Mouse (Mus musculus) T-helper 1 cell (primary cell): ENCODE results near the gene Alkbh1.

Experiments used
- in situ Hi-C: fragments of 300-600 bp; cut with MboI, MseI; formaldehyde crosslinking; loops from one replicate; pipeline ENCODE4 v1.15.1; 2025; ENCODE audit warnings: high pct_unique_total_duplicates

Alkbh1 gene

DNA sequence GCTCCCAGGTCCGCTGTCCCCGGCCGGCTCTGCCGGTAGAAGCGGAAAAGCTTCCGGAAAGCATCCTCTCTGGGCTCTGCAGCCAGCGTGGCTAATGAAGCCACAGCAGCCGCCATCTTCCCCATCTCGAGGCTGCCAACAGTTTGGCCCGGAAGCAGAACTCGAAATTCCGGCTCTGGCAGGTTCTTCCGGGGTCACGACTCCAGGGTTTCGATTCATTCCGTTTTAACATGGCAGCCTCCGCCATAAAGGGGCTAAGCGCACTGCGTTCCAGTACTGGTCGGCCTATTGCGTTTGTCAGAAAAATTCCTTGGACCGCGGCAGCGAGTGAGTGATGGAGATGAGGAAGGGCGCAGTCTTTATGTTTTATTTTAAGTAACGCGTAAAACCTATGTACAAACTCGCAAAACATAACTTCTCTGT is at the start of gene Alkbh1, which contains the start of gene Slirp:
Alkbh1 (minus strand) TSS at position 318 of the 423 bp plus-strand sequence.
Slirp (plus strand) TSS at position 197 of the 423 bp plus-strand sequence.
- in situ Hi-C loops: no loop called here

DNA sequence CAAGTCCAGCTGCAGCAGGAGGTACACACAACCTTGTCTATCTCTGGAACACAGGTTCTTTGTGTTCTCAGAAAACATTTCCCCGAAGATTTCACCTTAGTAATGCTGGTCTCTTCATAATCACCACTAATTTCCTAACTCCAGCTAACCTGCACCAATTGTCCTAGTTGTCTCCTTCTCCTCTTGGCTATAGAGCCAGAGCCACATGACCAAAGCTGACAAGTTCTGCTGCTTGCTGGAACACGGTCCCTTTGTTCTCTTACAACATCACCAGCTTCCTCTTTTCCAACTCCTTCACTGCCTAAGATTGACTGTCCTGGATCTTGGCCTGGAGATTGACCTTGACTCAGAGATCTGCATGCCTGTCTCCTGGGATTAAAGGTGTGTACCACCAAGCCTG is 44.9 kb upstream of the Alkbh1 start:
- in situ Hi-C loops: loop anchor here (25.0 kb wide), 1 partner anchor 974 kb away; no protein-coding TSS in a partner anchor

DNA sequence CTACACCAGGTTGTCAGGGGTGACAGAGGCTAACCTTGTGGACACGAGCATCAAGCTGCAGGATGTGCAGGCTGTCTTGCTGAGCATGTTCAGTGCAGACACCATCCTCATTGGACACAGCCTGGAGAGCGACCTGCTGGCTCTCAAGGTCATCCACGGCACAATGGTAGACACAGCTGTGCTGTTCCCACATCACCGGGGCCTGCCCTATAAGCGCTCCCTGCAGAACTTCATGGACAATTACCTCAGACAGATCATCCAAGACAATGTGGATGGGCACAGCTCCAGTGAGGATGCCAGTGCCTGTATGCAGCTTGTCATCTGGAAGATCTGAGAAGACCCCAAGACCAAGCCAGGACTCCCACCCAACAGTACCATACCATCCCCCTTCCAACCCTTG is 38.7 kb upstream of the Alkbh1 start:
- in situ Hi-C loops: loop anchor here (25.0 kb wide), 1 partner anchor 980 kb away; no protein-coding TSS in a partner anchor

DNA sequence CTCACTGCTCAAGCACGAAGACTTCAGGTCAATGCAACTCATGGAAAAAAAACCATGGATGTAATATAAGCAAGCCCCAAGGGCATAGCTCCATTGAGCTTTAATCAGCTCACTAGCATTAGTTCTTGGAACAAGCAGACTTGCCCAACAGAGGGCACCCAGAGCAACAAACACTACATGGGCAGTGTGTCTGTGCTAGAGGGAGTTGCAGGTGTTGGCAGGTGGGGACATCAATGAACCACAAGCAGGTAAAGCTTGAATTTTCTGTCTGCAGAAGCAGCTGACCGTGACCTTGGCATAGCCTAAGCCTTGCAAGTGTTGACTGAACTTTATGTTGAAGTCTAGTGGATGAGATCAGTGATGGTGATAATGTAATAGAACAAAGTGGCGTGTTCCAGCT is 30.9 kb upstream of the Alkbh1 start:
- in situ Hi-C loops: loop anchor here (25.0 kb wide), 1 partner anchor 988 kb away; no protein-coding TSS in a partner anchor

DNA sequence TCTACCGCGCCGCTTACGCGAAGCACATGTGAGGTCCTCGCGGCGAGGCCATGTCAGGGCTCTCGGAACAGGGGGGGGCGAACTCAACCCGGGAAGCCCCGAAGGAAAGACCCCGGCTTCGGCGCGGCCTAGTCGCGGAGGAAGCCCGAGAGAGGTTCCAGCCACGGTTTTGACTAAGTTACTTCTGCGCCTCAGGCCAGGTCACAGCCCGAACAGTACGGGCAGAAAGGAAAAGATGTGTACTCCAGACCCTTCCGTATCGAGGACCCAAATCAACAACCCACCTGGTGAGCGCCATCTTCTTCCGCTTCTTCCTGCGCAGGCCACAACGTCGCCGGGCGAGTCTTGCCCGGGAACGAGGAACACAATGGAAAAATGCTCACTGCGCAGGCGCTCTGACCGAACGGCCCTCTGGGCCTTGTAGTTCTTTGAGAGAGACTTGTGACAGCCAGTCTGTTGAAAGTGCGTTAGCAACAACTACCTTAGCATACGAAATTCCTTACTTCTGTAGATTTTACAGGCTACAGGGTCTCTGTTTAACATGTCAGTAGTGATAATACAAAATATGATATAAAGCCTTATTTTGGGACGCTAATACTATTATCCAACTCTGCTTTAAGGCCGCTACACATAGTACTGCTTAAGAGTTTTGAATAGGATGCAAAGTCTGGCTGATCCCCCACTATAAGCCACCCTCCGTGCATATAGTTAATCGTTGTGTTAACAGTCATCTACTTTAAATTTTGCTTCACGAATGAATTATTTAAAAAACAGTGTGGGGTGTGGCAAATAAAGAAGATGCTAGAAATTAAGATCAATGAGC is 28.4 kb upstream of the Alkbh1 start, which contains the start of gene Snw1:
Snw1 (minus strand) TSS at position 311 of the 823 bp plus-strand sequence.
- in situ Hi-C loops: no loop called here

DNA sequence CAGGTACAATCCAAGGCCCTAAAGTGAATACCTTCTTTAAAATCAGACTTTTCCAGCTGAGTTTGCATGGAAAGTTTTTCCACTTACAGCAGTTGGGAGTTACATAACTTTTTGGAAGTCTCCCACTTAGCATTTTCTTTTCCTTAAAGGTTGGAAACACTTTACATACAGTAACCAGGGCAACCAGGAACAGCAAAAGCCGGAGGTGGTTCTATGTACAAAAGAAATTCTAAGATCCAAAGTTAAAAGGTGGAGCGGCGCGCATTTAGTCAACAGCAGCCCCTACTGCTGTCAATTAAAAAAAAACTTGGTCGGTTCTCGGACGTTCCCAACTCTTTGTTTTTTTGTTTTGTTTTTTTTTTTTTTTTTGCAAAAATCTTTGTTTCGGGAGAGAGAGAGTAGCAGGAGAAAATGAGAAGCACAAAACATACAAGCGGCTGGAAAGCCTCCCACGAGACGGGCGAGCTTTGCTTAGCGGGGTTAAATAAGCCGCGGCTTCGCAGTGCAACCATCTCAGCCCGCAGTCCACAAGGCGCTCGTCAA is 27.7 kb upstream of the Alkbh1 start:
- in situ Hi-C loops: no loop called here

DNA sequence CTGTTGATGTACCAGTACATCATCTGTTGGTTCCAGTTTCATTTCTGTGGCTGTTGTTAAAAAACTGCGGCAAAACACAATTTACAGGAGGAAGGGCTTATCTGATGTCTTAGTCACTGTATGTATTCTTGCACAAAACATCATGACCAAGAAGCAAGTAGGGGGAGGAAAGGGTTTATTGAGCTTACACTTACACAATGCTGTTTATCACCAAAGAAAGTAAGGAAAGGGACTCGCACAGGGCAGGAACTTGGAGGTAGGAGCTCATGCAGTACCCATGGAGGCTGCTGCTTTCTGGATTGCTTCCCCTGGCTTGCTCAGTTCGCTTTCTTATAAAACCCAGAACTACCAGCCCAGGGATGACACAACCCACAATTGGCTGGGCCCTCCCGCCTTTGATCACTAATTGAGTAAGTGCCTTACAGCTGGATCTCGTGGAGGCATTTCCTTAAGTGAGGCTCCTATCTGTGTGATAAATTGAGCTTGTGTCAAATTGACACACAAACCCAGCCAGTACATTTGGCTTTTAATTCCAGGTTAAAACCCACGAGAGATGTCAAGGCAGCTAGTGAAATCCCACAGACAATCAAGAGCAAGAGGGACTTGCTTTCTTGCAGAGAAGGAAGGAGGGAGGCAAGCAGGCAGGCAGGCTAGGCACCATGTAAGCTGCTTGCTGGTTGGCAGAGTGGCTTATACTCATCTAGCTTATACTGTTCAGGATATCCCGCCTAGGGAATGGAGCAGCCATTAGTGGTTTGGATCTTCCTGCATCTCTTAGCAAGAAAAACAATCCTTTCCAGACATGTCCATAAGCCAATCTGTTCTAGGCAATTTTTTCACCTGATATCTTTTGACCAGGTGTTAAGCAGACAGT is 26.7 kb upstream of the Alkbh1 start:
- in situ Hi-C loops: no loop called here

DNA sequence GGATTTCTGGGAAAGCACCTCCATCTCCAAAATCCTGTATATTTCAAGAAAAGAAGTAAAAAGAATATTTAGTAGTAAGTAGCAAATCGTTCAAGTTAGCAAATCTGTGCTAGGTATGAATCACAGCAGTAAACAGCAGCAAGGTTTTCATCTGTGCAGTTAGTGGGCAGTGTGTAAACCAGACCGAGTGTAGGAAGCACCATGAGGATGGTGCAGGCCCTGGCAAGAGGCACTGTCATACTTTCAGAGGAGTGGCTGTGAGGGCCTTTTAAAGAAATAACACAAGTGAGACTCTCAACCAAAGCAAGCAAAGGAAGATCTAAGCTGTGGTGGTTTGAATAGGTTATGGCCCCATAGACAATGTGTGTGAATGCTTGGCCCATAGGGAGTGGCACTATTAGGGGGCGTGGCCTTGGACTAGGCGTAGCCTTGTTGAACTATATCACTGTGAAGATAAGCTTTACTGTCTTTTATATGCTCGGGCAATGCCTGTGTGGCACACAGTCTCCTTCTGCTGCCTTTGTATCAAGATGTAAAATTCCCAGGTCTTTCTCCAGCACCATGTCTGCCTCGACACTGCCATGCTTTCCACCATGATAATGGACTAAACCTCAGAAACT is 21.0 kb upstream of the Alkbh1 start:
- in situ Hi-C loops: no loop called here

DNA sequence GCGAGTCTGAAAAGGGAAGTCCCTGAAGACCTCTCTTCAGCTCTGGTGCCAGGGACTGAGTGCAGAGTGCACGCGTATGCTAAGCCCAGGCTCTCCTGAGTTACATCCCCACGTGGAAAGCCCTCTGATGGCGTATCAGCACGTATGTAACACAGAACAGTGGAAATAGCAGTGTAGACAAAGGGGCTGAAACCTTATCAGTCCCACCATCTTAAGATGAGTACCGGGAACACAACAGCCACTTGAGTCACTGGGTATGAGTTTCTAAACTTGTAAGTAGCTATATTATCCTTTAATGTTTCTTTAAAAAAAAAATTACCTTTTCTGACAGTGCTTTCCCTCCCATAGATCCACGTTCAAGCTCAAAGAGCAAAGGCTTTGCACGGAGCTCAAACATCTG is 5.6 kb upstream of the Alkbh1 start:
- in situ Hi-C loops: no loop called here

DNA sequence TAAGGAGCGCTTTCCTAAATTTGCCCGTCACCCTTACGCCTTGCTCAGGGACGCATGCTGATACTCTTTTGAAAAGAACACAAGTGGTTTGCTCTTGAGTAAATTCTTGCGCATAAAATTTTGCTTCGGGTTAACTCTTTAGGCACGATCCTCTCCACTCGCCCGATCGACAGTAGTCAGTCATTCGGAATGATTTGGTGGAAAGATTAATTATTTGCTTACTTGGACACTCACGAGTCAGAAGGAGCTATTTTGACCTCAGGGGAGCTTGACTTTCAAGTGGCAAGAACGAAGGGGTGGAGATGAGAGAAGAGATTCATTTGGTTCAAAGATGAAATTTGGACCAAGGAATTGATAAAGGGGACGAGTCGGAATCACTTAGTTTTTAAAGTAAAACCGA is 394 bp upstream of the Alkbh1 start:
- in situ Hi-C loops: no loop called here

DNA sequence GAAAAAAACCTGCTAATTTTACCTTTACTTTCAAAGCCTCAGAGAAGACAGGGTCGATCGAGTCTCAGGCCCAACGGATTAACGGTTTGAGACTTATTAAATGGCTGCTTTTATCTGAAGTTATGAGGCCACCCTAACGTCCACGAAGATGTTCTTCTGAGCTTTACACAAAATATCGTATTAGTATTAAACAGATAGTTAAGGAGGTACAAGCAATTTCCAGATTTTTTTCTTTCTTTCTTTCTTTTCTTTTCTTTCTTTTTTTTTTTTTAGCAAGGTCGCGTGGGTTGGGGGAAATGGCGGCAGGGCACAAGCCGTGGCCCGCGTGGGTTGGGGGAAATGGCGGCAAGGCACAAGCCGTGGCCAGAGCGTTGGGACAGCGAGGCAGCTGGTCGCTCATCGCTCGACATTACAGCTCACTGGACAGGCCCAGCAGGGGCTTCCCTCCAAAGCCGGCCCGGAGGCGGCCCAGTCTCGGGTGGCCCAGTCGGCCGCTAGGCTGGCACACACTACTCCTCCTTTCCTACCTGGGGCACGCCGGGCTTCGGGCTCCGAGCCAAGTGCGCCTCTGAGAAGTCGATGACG is 610 bp downstream of the Alkbh1 start:
- in situ Hi-C loops: no loop called here

DNA sequence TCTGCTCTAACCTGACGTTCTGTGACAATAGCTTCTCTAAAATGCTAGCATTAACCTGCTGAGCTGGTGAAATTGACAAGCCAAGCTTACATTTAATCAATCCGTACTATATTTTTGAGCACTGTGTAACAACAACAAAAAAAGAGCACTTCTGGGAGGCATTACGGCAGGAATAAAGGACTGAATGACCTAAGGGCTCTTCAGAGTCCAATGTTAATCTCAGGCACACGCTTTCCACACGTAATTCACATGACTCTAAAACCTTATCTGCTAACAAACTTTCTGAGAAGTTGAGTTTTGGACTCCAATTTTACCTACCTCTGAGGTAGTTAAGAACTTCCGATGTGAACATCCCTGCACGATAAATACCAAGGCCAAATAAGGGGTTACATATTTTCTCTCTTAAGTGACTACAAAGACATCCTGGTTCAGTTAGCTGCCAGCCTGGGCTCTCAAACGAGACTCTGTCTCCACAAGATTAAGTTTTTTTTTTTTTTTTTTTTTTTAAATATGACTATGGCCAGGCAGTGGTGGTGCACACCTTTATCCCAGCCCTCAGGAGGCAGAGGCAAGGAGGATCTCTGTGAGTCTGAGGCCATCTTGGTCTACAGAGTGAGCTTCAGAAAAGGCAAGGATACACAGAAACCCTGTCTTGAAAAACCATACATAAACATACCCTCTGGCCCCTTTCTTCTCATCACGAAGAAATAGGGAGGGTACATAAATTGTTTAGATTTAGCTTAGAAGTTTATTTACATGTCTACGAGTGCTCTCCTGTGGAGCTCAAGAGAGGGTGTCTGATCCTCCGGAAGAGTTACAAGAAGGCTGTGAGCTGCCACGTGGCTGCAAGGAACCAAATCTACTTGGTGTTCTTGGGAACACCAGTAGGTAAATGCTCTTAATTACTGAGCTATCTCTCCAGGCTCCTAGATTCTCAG is 1.4 kb downstream of the Alkbh1 start:
- in situ Hi-C loops: no loop called here

DNA sequence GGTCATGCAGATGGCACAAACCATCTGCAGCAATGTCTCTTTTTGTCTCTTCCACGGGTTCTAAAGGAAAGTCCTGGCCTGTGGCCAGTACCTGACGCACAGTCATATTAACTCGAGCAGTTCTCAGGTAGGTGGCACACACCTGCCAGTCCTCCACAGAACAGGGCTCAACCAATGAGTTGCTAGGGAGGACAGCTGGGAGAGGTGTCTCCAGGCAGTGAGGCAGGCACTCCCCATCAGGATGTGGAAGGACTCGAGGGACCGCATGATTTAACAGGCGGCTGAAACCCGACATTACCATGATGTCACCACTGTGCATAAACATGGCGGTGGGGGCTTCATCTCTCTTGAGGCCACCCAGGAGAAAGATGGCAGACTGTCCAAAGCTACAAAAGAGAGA is 14.9 kb downstream of the Alkbh1 start:
- in situ Hi-C loops: no loop called here

DNA sequence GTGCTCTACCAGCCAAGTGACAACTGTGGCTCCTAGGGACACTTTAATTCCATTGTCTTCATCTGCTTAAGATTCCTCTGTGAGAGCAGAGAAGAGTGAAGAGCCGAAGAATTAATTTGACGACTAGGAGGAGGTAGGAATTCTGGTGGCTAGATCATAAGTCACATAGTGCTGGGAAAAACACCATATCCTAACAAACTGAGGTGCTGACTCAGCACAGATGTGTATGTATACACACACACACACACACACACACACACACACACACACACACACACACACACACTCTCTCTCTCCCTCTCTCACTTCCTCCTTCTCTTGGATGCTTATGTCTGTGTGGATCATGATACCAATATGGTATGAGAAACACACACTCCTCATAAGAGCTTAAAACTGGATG is 15.5 kb downstream of the Alkbh1 start:
- in situ Hi-C loops: no loop called here

DNA sequence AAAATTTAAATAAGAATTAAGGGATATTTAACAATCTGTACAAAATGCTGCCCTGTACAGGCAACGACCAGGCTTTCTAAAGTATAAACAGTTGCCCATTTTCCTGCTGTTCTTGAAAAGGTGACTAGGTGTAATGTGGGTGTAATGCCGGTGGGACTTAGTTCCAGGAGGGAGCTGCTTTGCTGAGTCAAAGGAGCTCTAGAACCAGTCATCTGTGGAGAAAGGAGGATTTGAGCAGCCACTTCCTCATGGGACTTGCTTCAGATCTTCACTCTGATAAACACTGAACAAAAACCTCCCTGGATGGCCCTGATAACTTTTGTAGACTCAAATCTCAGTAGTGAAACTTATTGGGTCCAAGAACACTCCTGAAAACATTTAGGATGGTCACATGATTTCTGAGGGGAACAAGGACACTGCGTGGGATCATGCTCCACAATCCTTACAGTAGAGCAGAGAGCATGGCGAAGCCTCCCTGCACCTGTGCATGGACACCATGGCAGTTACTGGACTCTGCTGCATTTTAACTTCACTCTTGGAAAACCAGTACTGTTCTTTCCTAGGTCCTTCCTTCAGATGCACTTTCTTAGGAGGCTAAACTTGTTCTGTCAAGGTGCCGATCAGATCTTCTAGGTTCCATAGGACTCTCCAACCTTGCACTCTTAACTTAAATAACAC is 17.3 kb downstream of the Alkbh1 start:
- in situ Hi-C loops: no loop called here

DNA sequence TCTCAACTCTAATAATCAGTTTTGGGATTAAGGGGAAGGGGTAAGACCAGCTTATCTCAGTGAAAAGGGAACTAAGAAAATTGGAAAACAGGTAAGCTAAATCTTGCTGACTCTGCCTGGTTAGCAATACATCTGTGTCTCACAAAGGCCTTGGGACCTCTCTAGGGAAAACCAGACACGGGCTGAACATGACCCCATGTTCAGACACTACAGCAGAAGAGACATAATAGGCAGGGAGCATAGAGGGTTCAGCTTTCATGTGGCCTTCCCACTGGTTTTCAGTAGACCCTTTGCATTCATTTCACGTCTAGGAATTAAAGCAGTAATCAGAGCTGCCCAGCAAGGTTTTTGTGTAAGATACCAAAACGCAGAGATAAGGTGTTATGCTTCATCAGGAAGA is 19.3 kb downstream of the Alkbh1 start:
- in situ Hi-C loops: no loop called here

DNA sequence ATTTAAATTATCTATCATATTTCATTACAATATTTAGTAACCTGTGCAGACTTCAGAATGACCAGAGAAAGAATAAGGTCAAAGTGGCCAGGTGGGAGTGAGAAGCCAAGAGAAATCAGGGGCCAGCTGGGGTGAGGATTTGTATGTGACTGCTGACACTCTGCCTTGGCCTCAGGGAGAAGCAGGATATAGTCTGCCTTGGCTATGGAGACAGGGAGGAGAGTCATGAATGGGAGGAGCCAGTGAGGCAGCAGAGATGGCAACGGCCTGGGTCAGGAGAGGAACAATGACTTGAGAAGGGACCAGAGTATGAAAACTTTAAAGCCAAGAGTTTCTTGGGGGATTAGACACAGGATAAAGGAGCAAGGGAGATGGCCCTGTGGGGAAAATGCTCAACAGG is 20.1 kb downstream of the Alkbh1 start:
- in situ Hi-C loops: no loop called here

DNA sequence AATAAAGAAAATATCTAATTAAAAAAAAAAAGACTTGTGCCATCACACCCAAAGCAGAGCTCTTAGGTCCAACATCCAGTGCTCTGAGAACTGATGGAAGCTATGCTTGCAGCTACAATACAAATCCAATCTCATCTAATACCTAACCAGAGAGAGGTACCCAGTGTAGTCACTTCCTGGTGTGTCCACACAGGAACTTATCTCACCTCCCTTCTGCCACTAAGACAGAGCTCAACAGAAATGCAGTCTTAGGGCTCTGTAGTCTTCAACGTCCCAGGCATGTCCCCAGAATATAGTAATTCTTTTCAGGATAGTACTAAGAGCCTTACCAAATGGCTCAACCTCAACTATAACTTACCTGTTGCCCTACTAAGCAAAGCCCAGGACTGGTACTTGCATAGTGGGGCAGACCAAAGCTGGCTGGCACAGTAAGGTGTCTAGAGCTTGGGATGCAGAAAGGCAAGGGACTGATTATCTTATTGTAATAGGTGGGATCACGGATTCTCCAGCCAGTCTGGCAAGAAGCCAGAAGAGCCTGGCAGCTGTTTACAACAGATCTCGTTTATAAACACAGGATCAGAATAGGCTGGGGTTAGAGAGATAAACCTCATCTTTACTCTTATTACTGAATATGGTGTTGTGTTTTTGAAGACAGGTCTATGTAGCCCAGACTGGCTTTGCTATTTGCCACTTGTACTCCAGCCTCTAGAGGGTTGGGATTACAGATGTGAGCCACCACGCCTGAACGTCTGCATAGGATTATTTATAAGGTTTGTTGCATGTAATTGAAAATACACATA is 21.9 kb downstream of the Alkbh1 start:
- in situ Hi-C loops: no loop called here
